Mouse (Mus musculus) myocyte (in vitro differentiated cells): ENCODE results near the gene Spata16.

ENCODE experiments used
- CEBPB ChIP-seq: IDR thresholded peaks from 2 replicates; pipeline ENCODE4 v1.6.1; 2011; ENCODE audit warnings: mild to moderate bottlenecking, moderate library complexity; ENCODE audit not compliant: poor library complexity, insufficient read depth, severe bottlenecking
- E2F4 ChIP-seq: IDR thresholded peaks from one replicate; pipeline ENCODE4 v1.6.1; 2011; ENCODE audit warnings: mild to moderate bottlenecking, control low read depth, moderate library complexity; ENCODE audit not compliant: insufficient read depth
- MAX ChIP-seq: IDR thresholded peaks from one replicate; pipeline ENCODE4 v1.6.1; 2011; ENCODE audit warnings: low read depth, mild to moderate bottlenecking, control low read depth
- MYOD1 ChIP-seq, 3 experiments: IDR thresholded peaks; one replicate each; pipeline ENCODE4 v1.6.1; 2011; ENCODE audit warnings: control low read depth in 2 of 3, low read depth in 2 of 3, mild to moderate bottlenecking in 2 of 3, moderate library complexity in 1 of 3; ENCODE audit not compliant: insufficient read length in 2 of 3, control insufficient read depth in 1 of 3
- MYOG ChIP-seq, 3 experiments: IDR thresholded peaks; one replicate each; pipeline ENCODE4 v1.6.1; 2011; ENCODE audit warnings: control low read depth in 2 of 3, low read depth in 2 of 3, mild to moderate bottlenecking in 2 of 3; ENCODE audit not compliant: insufficient read length in 2 of 3, control insufficient read depth in 1 of 3, insufficient read depth in 1 of 3
- POLR2A ChIP-seq: IDR thresholded peaks from one replicate; pipeline ENCODE4 v1.6.1; 2011; ENCODE audit warnings: low read depth, mild to moderate bottlenecking, control low read depth, moderate library complexity; ENCODE audit not compliant: insufficient read length
- POLR2AphosphoS2 ChIP-seq: IDR thresholded peaks from one replicate; pipeline ENCODE4 v1.6.1; 2011; ENCODE audit warnings: low read depth, control low read depth; ENCODE audit not compliant: insufficient read length
- SRF ChIP-seq: IDR thresholded peaks from one replicate; pipeline ENCODE4 v1.6.1; 2011; ENCODE audit warnings: low read depth; ENCODE audit not compliant: control insufficient read depth, insufficient read length
- USF1 ChIP-seq: IDR thresholded peaks from one replicate; pipeline ENCODE4 v1.6.1; 2011; ENCODE audit warnings: low read depth, mild to moderate bottlenecking, control low read depth, moderate library complexity

- TF ChIP-seq POLR2A (no peak), MYOD1 (IDR thresholded peaks at IDR 0.05; ENCODE audit: control insufficient read depth in 1 of 3, insufficient read length in 2 of 3, low read depth in 2 of 3) (no peak), MAX (no peak), SRF (no peak), USF1 (no peak), MYOG (IDR thresholded peaks at IDR 0.05; ENCODE audit: control insufficient read depth in 1 of 3, insufficient read depth in 1 of 3, insufficient read length in 2 of 3, low read depth in 2 of 3) (no peak), POLR2AphosphoS2 (no peak), E2F4 (no peak), CEBPB (no peak)
Measured at GRCm38 (mm10) chr3:27006844-27007243, 369.4 kb downstream of the Spata16 start.
